Mouse (Mus musculus) liver, embryonic 11.5 days (tissue): ENCODE measurements around the gene Triap1. TPM values are rescaled to one million over a fixed set of nuclear protein-coding genes. Genes with fewer than 3 reads are reported as not detected.

Experiments used
- ATAC-seq: fragments of 200-750 bp; cut with Nextera tagmentation; replicated peaks from 2 replicates; pipeline ENCODE4 v1.8.0; 2017; ENCODE audit warnings: moderate number of reproducible peaks, mild to moderate bottlenecking, moderate TSS enrichment, moderate library complexity; ENCODE audit not compliant: low FRiP score
- DNase-seq: peaks from one replicate; pipeline ENCODE4 v3.0.0-alpha.2; 2017; ENCODE audit warnings: low spot score
- H3K27ac ChIP-seq: fragments of 300-500 bp; sonication (generic); 2 replicates; pipeline ENCODE4 v1.5.1; 2014; ENCODE audit warnings: mild to moderate bottlenecking, low read depth, low read length, control low read depth
- H3K27me3 ChIP-seq: fragments of 300-500 bp; sonication (generic); replicated peaks from 2 replicates; pipeline ENCODE4 v1.6.1; 2014; ENCODE audit warnings: low read length, mixed read lengths; ENCODE audit not compliant: control insufficient read depth, insufficient read depth
- H3K36me3 ChIP-seq: fragments of 300-500 bp; sonication (generic); 2 replicates; pipeline ENCODE4 v1.6.1; 2014; ENCODE audit warnings: mild to moderate bottlenecking, low read length, moderate library complexity, mixed read lengths; ENCODE audit not compliant: control insufficient read depth, insufficient read depth
- H3K4me1 ChIP-seq: fragments of 300-500 bp; sonication (generic); replicated peaks from 2 replicates; pipeline ENCODE4 v1.6.1; 2014; ENCODE audit warnings: low read length, mixed read lengths; ENCODE audit not compliant: control insufficient read depth, insufficient read depth
- H3K4me2 ChIP-seq: fragments of 300-500 bp; sonication (generic); 2 replicates; pipeline ENCODE4 v1.6.1; 2014; ENCODE audit warnings: mild to moderate bottlenecking, control low read depth, moderate library complexity
- H3K4me3 ChIP-seq: fragments of 300-500 bp; sonication (generic); 2 replicates; pipeline ENCODE4 v1.5.1; 2014; ENCODE audit warnings: low read depth, low read length, control low read depth
- H3K9ac ChIP-seq: fragments of 300-500 bp; sonication (generic); 2 replicates; pipeline ENCODE4 v1.6.1; 2014; ENCODE audit warnings: low read depth, low read length, control low read depth
- H3K9me3 ChIP-seq: fragments of 300-500 bp; sonication (generic); 2 replicates; pipeline ENCODE4 v1.6.1; 2016; ENCODE audit warnings: low read length, inconsistent platforms, mixed read lengths; ENCODE audit not compliant: control insufficient read depth
- WGBS: fragments of 180-500 bp; shearing (Covaris S2); extraction: QIAGEN DNeasy Blood & Tissue Kit; methylation state at CpG from one replicate; pipeline ENCODE4 v1.1.7; 2014; 5-methylcytosine and 5-hydroxymethylcytosine counted together
- polyA plus RNA-seq: library from polyadenylated mRNA; unstranded; fragments of >200 nt; fragmentation: Nextera tagmentation; extraction: Ambion mirVana; gene quantifications from 2 replicates; pipeline ENCODE4 v1.2.1, GENCODE M21; 2014

Gene Triap1
- polyA plus RNA-seq, 1 experiment from 2014 or later = 59.6 TPM

DNA sequence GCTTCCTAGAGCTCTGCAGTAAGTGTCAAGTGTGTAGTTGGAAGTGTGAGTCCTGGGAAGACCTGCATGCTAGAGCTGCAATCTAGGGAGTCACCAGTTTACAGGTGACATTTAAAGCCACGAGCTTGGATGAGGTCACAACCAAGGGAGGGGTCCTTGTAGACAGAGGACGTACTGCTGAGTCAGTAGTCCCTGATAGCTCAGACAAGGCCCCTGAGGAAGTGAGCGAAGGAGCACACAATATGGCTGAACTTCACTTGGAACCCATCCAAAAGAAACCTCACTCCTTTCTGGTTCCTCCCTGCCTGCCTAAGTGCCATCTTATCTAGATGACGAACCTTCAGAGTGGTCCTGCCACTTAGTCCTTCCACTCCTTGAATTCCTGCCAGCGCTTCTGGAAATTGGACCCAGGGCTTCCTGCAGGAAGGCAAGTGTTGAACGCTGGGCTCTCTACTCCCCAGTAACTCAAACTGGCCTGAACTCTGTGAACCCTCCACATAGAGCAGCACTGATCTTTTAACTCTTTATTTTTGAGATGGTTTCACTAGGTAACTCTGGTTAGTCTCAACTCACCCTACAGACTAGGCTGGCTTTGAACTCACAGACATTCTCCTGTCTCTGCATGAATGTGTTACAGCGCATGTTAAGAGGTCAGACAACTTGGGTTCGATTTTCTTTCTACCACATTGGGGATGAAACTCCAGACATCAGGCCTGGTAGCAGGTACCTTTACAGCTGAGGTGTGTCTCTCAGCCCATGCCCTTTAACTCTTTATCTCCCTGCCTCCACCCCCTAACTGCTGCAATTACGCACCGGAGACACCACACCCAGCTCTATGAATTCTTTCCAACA is 28.0 kb upstream of the Triap1 start:
- Histone ChIP-seq H3K36me3 (no peaks in the 10 kb centered on the region), H3K4me3 (peak overlapping the region; percentile 16; the same call in 1 of the 2 replicates), H3K4me1 (peaks cover 37% of the 10 kb centered on the region), H3K4me2 (peak overlapping the region; percentile 46), H3K27ac (peak overlapping the region; percentile 53), H3K27me3 (no peaks in the 10 kb centered on the region), H3K9me3 (no peaks in the 10 kb centered on the region), H3K9ac (peak overlapping the region; percentile 47)
- peak; percentile 82 for ATAC-seq
- 47% methylated on average over 10 of the region's 10 CpGs for WGBS
- DNase-seq = no peak

- Histone ChIP-seq H3K27me3 (no peaks in the 10 kb centered on the region), H3K36me3 (no peaks in the 10 kb centered on the region), H3K9ac (peak overlapping the region; percentile 47), H3K4me3 (peak overlapping the region; percentile 16; the same call in 1 of the 2 replicates), H3K4me1 (peaks cover 43% of the 10 kb centered on the region), H3K27ac (peak overlapping the region; percentile 53), H3K9me3 (no peaks in the 10 kb centered on the region), H3K4me2 (peak overlapping the region; percentile 46)
- WGBS = 27% methylated on average over 5 of the region's 5 CpGs
- ATAC-seq (no peak), DNase-seq (no peak)
These were observed 27.4 kb upstream of the Triap1 start for GRCm38 (mm10) chr5:115313668-115313943.

GRCm38 (mm10) chr5:115316968-115317644 is 23.9 kb upstream of the Triap1 start:
- WGBS = 25% methylated on average over 14 of the region's 14 CpGs
- H3K9me3 ChIP-seq = no peaks in the 10 kb centered on the region
- H3K4me2 ChIP-seq = peak overlapping the region; percentile 48
- H3K9ac ChIP-seq = peak overlapping the region; percentile 44; the same call in 1 of the 2 replicates
- DNase-seq (no peak), ATAC-seq (no peak)
- H3K4me1 ChIP-seq = peaks cover 44% of the 10 kb centered on the region
- H3K27ac ChIP-seq = peak overlapping the region; percentile 69
- H3K27me3 ChIP-seq = no peaks in the 10 kb centered on the region
- H3K4me3 ChIP-seq = no peak overlapping the region; the same call in 1 of the 2 replicates
- no peaks in the 10 kb centered on the region for H3K36me3 ChIP-seq

GRCm38 (mm10) chr5:115317645-115318328 is 23.2 kb upstream of the Triap1 start:
- Histone ChIP-seq H3K4me3 (peak overlapping the region; percentile 11; the same call in 1 of the 2 replicates), H3K4me2 (peak overlapping the region; percentile 48), H3K36me3 (no peaks in the 10 kb centered on the region), H3K27me3 (no peaks in the 10 kb centered on the region), H3K27ac (peak overlapping the region; percentile 69), H3K4me1 (peaks cover 38% of the 10 kb centered on the region), H3K9ac (0 out of 2 replicates have a peak overlapping the region, but pooled peaks have one; percentile 20), H3K9me3 (no peaks in the 10 kb centered on the region)
- WGBS = 11% methylated on average over 10 of the region's 10 CpGs
- DNase-seq (no peak), ATAC-seq (no peak; the same call in 1 of the 2 replicates)

GRCm38 (mm10) chr5:115319004-115319940 is 21.8 kb upstream of the Triap1 start:
- peak; percentile 74 for ATAC-seq
- Histone ChIP-seq H3K27me3 (no peaks in the 10 kb centered on the region), H3K36me3 (no peaks in the 10 kb centered on the region), H3K4me1 (peaks cover 27% of the 10 kb centered on the region), H3K9me3 (no peaks in the 10 kb centered on the region), H3K4me3 (peak overlapping the region; percentile 47), H3K27ac (peak overlapping the region; percentile 44), H3K4me2 (peak overlapping the region; percentile 81), H3K9ac (peak overlapping the region; percentile 59)
- 1% methylated on average over 21 of the region's 22 CpGs for WGBS
- peak; percentile 79 for DNase-seq

GRCm38 (mm10) chr5:115326256-115326831 is 14.7 kb upstream of the Triap1 start:
- DNase-seq = no peak
- ATAC-seq = peak; percentile 80
- WGBS = 15% methylated on average over 11 of the region's 11 CpGs
- H3K36me3 ChIP-seq = peaks cover 21% of the 10 kb centered on the region
- no peaks in the 10 kb centered on the region for H3K27me3 ChIP-seq
- no peaks in the 10 kb centered on the region for H3K9me3 ChIP-seq
- H3K4me3 ChIP-seq = peak overlapping the region; percentile 77
- H3K4me1 ChIP-seq = peaks cover 37% of the 10 kb centered on the region
- H3K9ac ChIP-seq = peak overlapping the region; percentile 98
- H3K4me2 ChIP-seq = peak overlapping the region; percentile 91
- H3K27ac ChIP-seq = peak overlapping the region; percentile 94

GRCm38 (mm10) chr5:115326875-115327609 is 14.0 kb upstream of the Triap1 start, which contains the start of gene Srsf9:
Gene Srsf9 (plus strand): TSS chr5:115327177.
- Histone ChIP-seq H3K27ac (peak within 1 kb of the TSS; percentile 94), H3K9me3 (no peaks in the 10 kb centered on the region), H3K4me1 (peaks cover 40% of the 10 kb centered on the region), H3K9ac (peak within 1 kb of the TSS; percentile 98), H3K4me2 (peak within 1 kb of the TSS; percentile 91), H3K27me3 (no peaks in the 10 kb centered on the region), H3K36me3 (peaks cover 28% of the 10 kb centered on the region), H3K4me3 (peak within 1 kb of the TSS; percentile 77)
- under 1% methylated on average over 87 of the region's 97 CpGs for WGBS
- DNase-seq (peak; percentile 95), ATAC-seq (peak; percentile 87)
